Mouse (Mus musculus): ENCODE data around the gene Maml1.

GRCm38 (mm10) chr11:50216724-50217366 is 75.3 kb downstream of the Maml1 start:
- no peak for TF ChIP-seq GATA1 (IDR thresholded peaks at IDR 0.05; ENCODE audit: borderline replicate concordance, low read length)
- TF ChIP-seq FLI1 (IDR thresholded peaks at IDR 0.05; ENCODE audit: low read length): no peak

All from megakaryocyte, embryonic 14.5 days (primary cell).